Mouse (Mus musculus) liver, adult 2 months (tissue): ENCODE measurements around the gene Fam173a. TPM values are rescaled to one million over a fixed set of nuclear protein-coding genes. Genes with fewer than 3 reads are reported as not detected.

ENCODE experiments used
- DNase-seq: peaks from one replicate; pipeline ENCODE4 v3.0.0-alpha.2; 2011; ENCODE audit warnings: low read depth, low spot score; ENCODE audit errors: extremely low read depth
- H3K27ac ChIP-seq: fragments of 200-500 bp; replicated peaks from 2 replicates; pipeline ENCODE4 v1.5.1; 2012; ENCODE audit warnings: low read depth, mild to moderate bottlenecking, control low read depth, inconsistent platforms, low read length; ENCODE audit not compliant: insufficient read depth
- H3K27me3 ChIP-seq: fragments of 200-500 bp; 2 replicates; pipeline ENCODE4 v1.6.1; 2012; ENCODE audit warnings: mild to moderate bottlenecking, moderate library complexity, low read length, inconsistent platforms; ENCODE audit not compliant: control insufficient read depth, insufficient read depth
- H3K36me3 ChIP-seq: fragments of 200-500 bp; 2 replicates; pipeline ENCODE4 v1.6.1; 2012; ENCODE audit warnings: low read length, inconsistent platforms; ENCODE audit not compliant: control insufficient read depth, insufficient read depth
- H3K4me1 ChIP-seq: fragments of 200-500 bp; 2 replicates; pipeline ENCODE4 v1.6.1; 2011; ENCODE audit warnings: low read length; ENCODE audit not compliant: control insufficient read depth, insufficient read depth
- H3K4me3 ChIP-seq: fragments of 200-500 bp; 2 replicates; pipeline ENCODE4 v1.5.1; 2011; ENCODE audit warnings: low read depth, mild to moderate bottlenecking, control low read depth, low read length, moderate library complexity; ENCODE audit not compliant: insufficient read depth
- H3K79me2 ChIP-seq: fragments of 200-500 bp; 2 replicates; pipeline ENCODE4 v1.6.1; 2012; ENCODE audit warnings: inconsistent platforms, mild to moderate bottlenecking, low read length, moderate library complexity; ENCODE audit not compliant: control insufficient read depth, insufficient read depth
- H3K9ac ChIP-seq: fragments of 200-500 bp; 2 replicates; pipeline ENCODE4 v1.6.1; 2012; ENCODE audit warnings: low read depth, mild to moderate bottlenecking, control low read depth, inconsistent platforms, low read length
- CTCF ChIP-seq: fragments of 200-500 bp; IDR thresholded peaks from 2 replicates; pipeline ENCODE4 v1.5.1; 2011; ENCODE audit warnings: low read depth, low read length, control low read depth
- POLR2A ChIP-seq: fragments of 200-500 bp; IDR thresholded peaks from 2 replicates; pipeline ENCODE4 v1.6.1; 2011; ENCODE audit warnings: low read length, control low read depth; ENCODE audit not compliant: insufficient read depth; ENCODE audit errors: extremely low read depth
- WGBS: fragments of 180-500 bp; shearing (Covaris S2); methylation state at CpG from one replicate; pipeline ENCODE4 v1.1.7; 2018; 5-methylcytosine and 5-hydroxymethylcytosine counted together
- polyA plus RNA-seq: library from polyadenylated mRNA; depleted of rRNA; stranded (reverse); fragments of >200 nt; gene quantifications from 2 replicates; pipeline ENCODE4 v1.2.3, GENCODE M21; 2012
- total RNA-seq: library from RNA; depleted of rRNA; stranded (reverse); fragments of >200 nt; gene quantifications from 2 replicates; pipeline ENCODE4 v1.2.3, GENCODE M21; 2014

Fam173a gene
- total and polyA plus RNA-seq, 2 experiments, result 69.3 to 106 TPM

- H3K27ac ChIP-seq, result 0 out of 2 replicates have a peak within 1 kb of the TSS, but pooled peaks have one; percentile 26
- H3K79me2 ChIP-seq, result 0 out of 2 replicates have a peak, but pooled peaks cover 6% of the 10 kb centered on the region
- H3K4me1 ChIP-seq, result peaks cover 4% of the 10 kb centered on the region; the same call in 1 of the 2 replicates
- H3K4me3 ChIP-seq, result peak within 1 kb of the TSS; percentile 85
- under 1% methylated on average over 37 of the region's 37 CpGs for WGBS
- H3K36me3 ChIP-seq, result peaks cover 3% of the 10 kb centered on the region; the same call in 1 of the 2 replicates
- TF ChIP-seq POLR2A (peak; percentile 72), CTCF (peak; percentile 95)
- H3K27me3 ChIP-seq, result no peaks in the 10 kb centered on the region
- DNase-seq, result peak; percentile 93
- H3K9ac ChIP-seq, result peak within 1 kb of the TSS; percentile 84
These were observed 19.1 kb downstream of the Fam173a start, which contains the start of gene Narfl for GRCm38 (mm10) chr17:25773549-25774120. Gene Narfl, plus strand, starts transcription at chr17:25773776.

- no peak for DNase-seq
- Histone ChIP-seq H3K79me2 (0 out of 2 replicates have a peak, but pooled peaks cover 3% of the 10 kb centered on the region), H3K4me1 (peaks cover 2% of the 10 kb centered on the region; the same call in 1 of the 2 replicates), H3K9ac (no peak overlapping the region), H3K4me3 (no peak overlapping the region), H3K27me3 (no peaks in the 10 kb centered on the region), H3K27ac (no peak overlapping the region), H3K36me3 (no peaks in the 10 kb centered on the region)
- 63% methylated on average over 9 of the region's 9 CpGs for WGBS
- no peak for TF ChIP-seq CTCF
- no peak for TF ChIP-seq POLR2A
These were observed 23.4 kb downstream of the Fam173a start for GRCm38 (mm10) chr17:25769331-25769730.

- WGBS, result 80% methylated on average over 5 of the region's 5 CpGs
- no peak for DNase-seq
- TF ChIP-seq POLR2A, result no peak
- TF ChIP-seq CTCF, result no peak
- Histone ChIP-seq H3K36me3 (no peaks in the 10 kb centered on the region), H3K27ac (no peak overlapping the region), H3K4me3 (no peak overlapping the region), H3K9ac (no peak overlapping the region), H3K27me3 (no peaks in the 10 kb centered on the region), H3K79me2 (no peaks in the 10 kb centered on the region), H3K4me1 (no peaks in the 10 kb centered on the region)
These were observed 26.8 kb downstream of the Fam173a start for GRCm38 (mm10) chr17:25765886-25766285.

- H3K27ac ChIP-seq, result no peak overlapping the region
- H3K36me3 ChIP-seq, result no peaks in the 10 kb centered on the region
- no peaks in the 10 kb centered on the region for H3K4me1 ChIP-seq
- H3K9ac ChIP-seq, result no peak overlapping the region
- 43% methylated on average over 3 of the region's 3 CpGs for WGBS
- no peak overlapping the region for H3K4me3 ChIP-seq
- no peaks in the 10 kb centered on the region for H3K27me3 ChIP-seq
- TF ChIP-seq POLR2A (no peak), CTCF (no peak)
- no peak for DNase-seq
- no peaks in the 10 kb centered on the region for H3K79me2 ChIP-seq
These were observed 30.1 kb downstream of the Fam173a start for GRCm38 (mm10) chr17:25762591-25762990.

GRCm38 (mm10) chr17:25761561-25761970, 31.1 kb downstream of the Fam173a start:
- Histone ChIP-seq H3K27ac (no peak overlapping the region), H3K27me3 (no peaks in the 10 kb centered on the region), H3K79me2 (no peaks in the 10 kb centered on the region), H3K9ac (no peak overlapping the region), H3K4me3 (no peak overlapping the region), H3K4me1 (no peaks in the 10 kb centered on the region), H3K36me3 (no peaks in the 10 kb centered on the region)
- TF ChIP-seq CTCF (no peak), POLR2A (no peak)
- DNase-seq, result no peak
- 40% methylated on average over 4 of the region's 4 CpGs for WGBS

GRCm38 (mm10) chr17:25760148-25760547, 32.6 kb downstream of the Fam173a start:
- H3K4me1 ChIP-seq, result no peaks in the 10 kb centered on the region
- H3K27ac ChIP-seq, result no peak overlapping the region
- no peak overlapping the region for H3K4me3 ChIP-seq
- DNase-seq, result no peak
- no peak overlapping the region for H3K9ac ChIP-seq
- H3K79me2 ChIP-seq, result no peaks in the 10 kb centered on the region
- no peaks in the 10 kb centered on the region for H3K36me3 ChIP-seq
- TF ChIP-seq POLR2A (no peak), CTCF (no peak)
- WGBS, result 72% methylated on average over 8 of the region's 8 CpGs
- H3K27me3 ChIP-seq, result no peaks in the 10 kb centered on the region
